Mouse (Mus musculus) bone marrow macrophage, adult 2 months (primary cell): ENCODE results near the gene Mrps7.

ENCODE experiments used
- CTCF ChIP-seq: IDR thresholded peaks from 2 replicates; pipeline ENCODE4 v1.5.1; 2012; ENCODE audit warnings: low read depth, mild to moderate bottlenecking, low read length, moderate library complexity
- POLR2A ChIP-seq: IDR thresholded peaks from 2 replicates; pipeline ENCODE4 v1.6.1; 2012; ENCODE audit warnings: mild to moderate bottlenecking, low read depth, low read length, borderline replicate concordance

DNA sequence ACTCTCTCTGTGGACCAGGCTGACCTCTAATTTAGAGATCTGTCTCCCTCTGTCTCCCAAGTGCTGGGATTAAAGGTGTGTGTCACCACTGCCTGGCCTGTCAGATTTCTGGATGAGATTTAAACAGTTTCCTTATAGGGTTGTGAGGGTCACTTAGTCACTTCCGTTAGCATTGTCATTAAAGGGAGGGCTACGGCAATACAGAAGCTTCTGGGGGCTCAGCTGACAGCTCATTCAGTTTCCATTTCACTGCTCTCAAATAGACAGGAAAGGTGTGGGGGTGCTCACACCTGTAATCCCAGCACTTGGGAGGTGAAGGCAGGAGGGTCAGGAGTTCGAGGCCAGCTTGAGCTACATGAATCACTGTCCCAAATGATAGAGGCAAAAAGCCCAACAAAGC is 33.2 kb downstream of the Mrps7 start:
- TF ChIP-seq POLR2A (no peak), CTCF (no peak)
